Mouse (Mus musculus) monocyte, adult 59 days (primary cell): ENCODE results near the gene Evc. TPM values are rescaled to one million over a fixed set of nuclear protein-coding genes. Genes with fewer than 3 reads are reported as not detected.

ENCODE experiments used
- total RNA-seq, 2 experiments: library from RNA; stranded (reverse); gene quantifications; one replicate each; pipeline ENCODE4 v1.2.4; 2023

The Evc gene
- total RNA-seq: under 1 TPM in 1 of 2 experiments, not detected in 1; 0.18 TPM

DNA sequence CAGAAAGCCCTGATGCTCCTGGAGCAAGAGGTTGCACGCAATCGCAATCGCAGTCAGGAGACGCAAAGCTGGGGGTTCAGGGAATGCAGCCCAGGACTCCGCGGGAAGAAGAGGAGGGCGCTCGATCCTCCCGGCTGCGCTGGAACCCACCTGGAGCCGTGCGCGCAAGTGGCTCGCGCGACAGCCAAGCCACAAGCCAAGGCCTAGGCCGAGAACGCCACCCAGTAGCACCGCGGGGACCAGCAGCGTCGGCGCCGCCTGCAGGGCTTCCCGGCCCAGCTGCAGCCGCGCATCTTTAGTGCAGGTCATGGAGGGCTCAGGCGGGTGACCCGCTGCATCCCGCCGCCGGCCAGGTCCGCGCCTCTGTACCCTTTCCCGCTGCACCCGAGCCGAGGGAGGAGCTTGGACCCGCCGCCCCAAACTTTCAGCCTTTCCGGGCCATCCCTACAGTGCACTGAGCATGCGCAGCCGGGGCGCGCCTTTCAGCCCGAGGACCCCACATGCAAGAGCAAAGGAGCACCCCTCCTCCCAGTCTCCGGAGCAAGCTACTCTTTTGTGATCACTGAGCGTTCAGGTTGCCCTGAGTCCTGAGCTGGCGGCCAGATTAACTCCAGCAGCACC is at the start of gene Evc:
Gene Evc, minus strand, starts transcription at position 410 of the 621 bp plus-strand sequence.

DNA sequence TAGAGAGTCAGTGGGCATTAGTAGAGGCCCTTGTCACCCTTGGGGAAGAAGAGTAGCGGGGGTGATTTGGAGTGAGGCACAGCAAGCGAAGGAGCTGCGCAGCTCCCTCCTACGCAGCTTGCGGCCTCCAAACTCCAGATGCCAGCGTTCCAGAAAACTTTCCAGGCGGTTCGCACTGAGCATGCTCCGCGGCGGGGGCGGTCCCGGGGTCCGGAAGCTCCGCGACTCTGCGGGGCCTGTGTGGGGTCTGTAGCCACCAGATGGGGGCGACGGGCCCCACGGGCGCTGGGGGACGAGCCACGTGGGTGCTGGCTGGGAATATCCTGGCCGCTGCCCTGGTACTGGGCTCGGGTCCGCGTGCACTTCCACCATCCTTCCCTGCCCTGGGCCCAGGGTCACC is 1.6 kb upstream of the Evc start, which contains the start of gene Evc2:
Gene Evc2, plus strand, starts transcription at position 212 of the 400 bp plus-strand sequence.

DNA sequence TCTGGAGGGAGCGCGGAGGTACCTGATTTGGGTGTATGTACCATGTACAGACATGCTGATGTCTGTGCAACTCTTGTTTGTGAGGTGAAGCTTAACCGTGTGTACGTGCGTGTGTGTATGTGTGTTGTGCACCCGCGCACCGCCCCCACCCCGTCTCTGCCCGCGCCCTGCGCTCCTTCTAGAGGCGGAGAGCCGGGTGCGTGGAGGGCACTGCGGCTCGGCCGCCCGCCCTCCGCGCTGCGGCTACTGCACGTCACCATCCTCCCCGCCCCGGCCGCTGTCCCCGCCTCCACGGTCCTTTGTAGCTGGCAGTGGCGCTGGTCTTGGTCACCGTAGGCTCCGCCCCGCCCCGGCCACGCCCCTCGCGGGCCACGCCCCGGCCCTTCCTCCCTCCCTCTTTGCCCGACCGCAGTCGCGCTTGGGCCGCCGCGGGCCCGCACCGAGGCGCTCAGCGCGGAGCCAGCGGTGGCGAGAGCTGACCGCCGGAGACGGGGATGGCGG is 95.0 kb downstream of the Evc start, which contains the start of gene Crmp1:
Gene Crmp1, plus strand, starts transcription at position 290 of the 501 bp plus-strand sequence.

Other genes starting within 250 kb of the Evc start
- gene Crmp1, start 95.0 kb downstream of the Evc start, total RNA-seq: under 1 TPM; 0.18 to 0.37 TPM
- not detected for gene Evc2, start 1.6 kb upstream of the Evc start, total RNA-seq